Mouse (Mus musculus) olfactory bulb, adult 2 months (tissue): ENCODE measurements around the gene Fam240a.

Experiments used
- CTCF ChIP-seq: fragments of 200-500 bp; IDR thresholded peaks from 2 replicates; pipeline ENCODE4 v1.5.1; 2012; ENCODE audit warnings: low read depth, mild to moderate bottlenecking, low read length, moderate library complexity; ENCODE audit not compliant: insufficient read depth
- POLR2A ChIP-seq: fragments of 200-500 bp; IDR thresholded peaks from 2 replicates; pipeline ENCODE4 v1.6.1; 2012; ENCODE audit warnings: mild to moderate bottlenecking, low read depth, low read length, moderate library complexity; ENCODE audit not compliant: insufficient read depth

DNA sequence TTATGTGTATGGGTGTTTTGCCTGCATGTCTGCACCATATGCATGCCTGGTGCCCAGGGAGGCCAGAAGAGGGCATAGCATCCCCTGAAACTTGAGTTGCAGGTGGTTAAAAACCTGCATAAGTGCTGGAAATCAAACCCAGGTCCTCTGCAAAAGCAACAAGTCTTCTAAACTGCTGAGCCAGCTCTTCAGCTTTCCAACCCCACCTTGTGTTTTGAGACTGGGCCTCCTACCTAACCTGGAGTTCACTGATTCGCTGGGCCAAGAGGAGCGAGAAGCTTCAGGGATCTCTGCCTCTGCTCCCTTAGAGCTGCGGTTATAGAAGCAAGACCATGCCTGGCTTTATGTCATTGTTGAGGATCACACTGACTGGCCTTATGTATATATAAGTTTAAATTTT is 33.4 kb upstream of the Fam240a start:
- TF ChIP-seq POLR2A (no peak), CTCF (no peak)
